Mouse (Mus musculus) myocyte (in vitro differentiated cells): Measurements from ENCODE around the gene Snx5.

ENCODE experiments used
- CEBPB ChIP-seq: IDR thresholded peaks from 2 replicates; pipeline ENCODE4 v1.6.1; 2011; ENCODE audit warnings: mild to moderate bottlenecking, moderate library complexity; ENCODE audit not compliant: poor library complexity, insufficient read depth, severe bottlenecking
- E2F4 ChIP-seq: IDR thresholded peaks from one replicate; pipeline ENCODE4 v1.6.1; 2011; ENCODE audit warnings: mild to moderate bottlenecking, control low read depth, moderate library complexity; ENCODE audit not compliant: insufficient read depth
- MAX ChIP-seq: IDR thresholded peaks from one replicate; pipeline ENCODE4 v1.6.1; 2011; ENCODE audit warnings: low read depth, mild to moderate bottlenecking, control low read depth
- MYOD1 ChIP-seq, 3 experiments: IDR thresholded peaks; one replicate each; pipeline ENCODE4 v1.6.1; 2011; ENCODE audit warnings: control low read depth in 2 of 3, low read depth in 2 of 3, mild to moderate bottlenecking in 2 of 3, moderate library complexity in 1 of 3; ENCODE audit not compliant: insufficient read length in 2 of 3, control insufficient read depth in 1 of 3
- MYOG ChIP-seq, 3 experiments: IDR thresholded peaks; one replicate each; pipeline ENCODE4 v1.6.1; 2011; ENCODE audit warnings: control low read depth in 2 of 3, low read depth in 2 of 3, mild to moderate bottlenecking in 2 of 3; ENCODE audit not compliant: insufficient read length in 2 of 3, control insufficient read depth in 1 of 3, insufficient read depth in 1 of 3
- POLR2A ChIP-seq: IDR thresholded peaks from one replicate; pipeline ENCODE4 v1.6.1; 2011; ENCODE audit warnings: low read depth, mild to moderate bottlenecking, control low read depth, moderate library complexity; ENCODE audit not compliant: insufficient read length
- POLR2AphosphoS2 ChIP-seq: IDR thresholded peaks from one replicate; pipeline ENCODE4 v1.6.1; 2011; ENCODE audit warnings: low read depth, control low read depth; ENCODE audit not compliant: insufficient read length
- SRF ChIP-seq: IDR thresholded peaks from one replicate; pipeline ENCODE4 v1.6.1; 2011; ENCODE audit warnings: low read depth; ENCODE audit not compliant: control insufficient read depth, insufficient read length
- TCF12 ChIP-seq: IDR thresholded peaks from one replicate; pipeline ENCODE4 v1.6.1; 2011; ENCODE audit warnings: mild to moderate bottlenecking, control low read depth; ENCODE audit not compliant: poor library complexity, insufficient read depth, severe bottlenecking
- TCF3 ChIP-seq: IDR thresholded peaks from one replicate; pipeline ENCODE4 v1.6.1; 2011; ENCODE audit warnings: low read depth, control low read depth; ENCODE audit not compliant: insufficient read length
- USF1 ChIP-seq: IDR thresholded peaks from one replicate; pipeline ENCODE4 v1.6.1; 2011; ENCODE audit warnings: low read depth, mild to moderate bottlenecking, control low read depth, moderate library complexity

GRCm38 (mm10) chr2:144248613-144249376 is 21.9 kb downstream of the Snx5 start:
- no peak for TF ChIP-seq MAX
- TF ChIP-seq POLR2A, result no peak
- TF ChIP-seq MYOD1 (IDR thresholded peaks at IDR 0.05; ENCODE audit: control insufficient read depth in 1 of 3, insufficient read length in 2 of 3, low read depth in 2 of 3), result no peak
- no peak for TF ChIP-seq TCF3
- no peak for TF ChIP-seq MYOG (IDR thresholded peaks at IDR 0.05; ENCODE audit: control insufficient read depth in 1 of 3, insufficient read depth in 1 of 3, insufficient read length in 2 of 3, low read depth in 2 of 3)
- TF ChIP-seq CEBPB, result no peak
- no peak for TF ChIP-seq TCF12
- no peak for TF ChIP-seq SRF
- TF ChIP-seq E2F4, result no peak
- TF ChIP-seq POLR2AphosphoS2, result no peak
- TF ChIP-seq USF1, result no peak
